Mouse (Mus musculus): ENCODE data around the gene Rac1.
"Not testable (repeated sequence)": the region's sequence is repeated elsewhere in the genome, so short reads cannot be mapped to it uniquely, and the experiment has no call there.

The Rac1 gene

GRCm38 (mm10) chr5:143505056-143505455 lies 22.8 kb downstream of the Rac1 start:
- H3K4me3 ChIP-seq (replicated peaks; ENCODE audit: low read length) = no peak overlapping the region
- H3K9me3 ChIP-seq (ENCODE audit: low read length) = no peaks in the 10 kb centered on the region
- peaks cover 70% of the 10 kb centered on the region for H3K36me3 ChIP-seq (ENCODE audit: insufficient read depth, low read length)
- H3K27me3 ChIP-seq (ENCODE audit: insufficient read depth, low read length) = no peaks in the 10 kb centered on the region
- TF ChIP-seq POU5F1 (IDR thresholded peaks at IDR 0.05; ENCODE audit: borderline replicate concordance, low read length) = no peak
- TF ChIP-seq NANOG (IDR thresholded peaks at IDR 0.05; ENCODE audit: borderline replicate concordance, low read length) = no peak
- no peak for TF ChIP-seq CTCF (conservative IDR thresholded peaks at IDR 0.05; ENCODE audit: low read length)
- H3K4me1 ChIP-seq (replicated peaks; ENCODE audit: low read depth, low read length) = peaks cover 47% of the 10 kb centered on the region

GRCm38 (mm10) chr5:143504453-143504852 lies 23.4 kb downstream of the Rac1 start:
- Histone ChIP-seq H3K4me3 (replicated peaks; ENCODE audit: low read length) (no peak overlapping the region), H3K4me1 (replicated peaks; ENCODE audit: low read depth, low read length) (peaks cover 47% of the 10 kb centered on the region), H3K36me3 (ENCODE audit: insufficient read depth, low read length) (peaks cover 64% of the 10 kb centered on the region), H3K9me3 (ENCODE audit: low read length) (no peaks in the 10 kb centered on the region), H3K27me3 (ENCODE audit: insufficient read depth, low read length) (no peaks in the 10 kb centered on the region)
- peak; percentile 73 for TF ChIP-seq CTCF (conservative IDR thresholded peaks at IDR 0.05; ENCODE audit: low read length)
- TF ChIP-seq NANOG (IDR thresholded peaks at IDR 0.05; ENCODE audit: borderline replicate concordance, low read length) = no peak
- no peak for TF ChIP-seq POU5F1 (IDR thresholded peaks at IDR 0.05; ENCODE audit: borderline replicate concordance, low read length)

DNA sequence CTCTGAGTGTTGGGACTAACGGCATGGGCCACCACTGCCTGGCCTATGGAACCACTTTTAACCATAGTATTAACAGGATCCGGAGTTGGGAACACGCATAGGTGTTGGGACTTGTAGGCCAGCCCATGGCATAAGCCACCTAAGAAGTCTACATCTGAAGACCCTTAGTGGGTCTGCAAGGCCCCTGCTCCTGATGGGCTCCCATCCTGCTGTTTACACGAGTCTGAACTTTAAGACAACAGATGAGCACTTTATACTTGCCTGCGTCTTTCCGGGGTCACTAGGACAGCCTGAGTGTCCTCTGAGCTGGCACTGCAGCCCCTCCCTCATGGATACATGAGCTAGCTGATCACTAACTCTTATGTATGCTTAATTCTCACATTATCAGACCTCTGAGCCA lies 24.1 kb downstream of the Rac1 start:
- Histone ChIP-seq H3K9me3 (ENCODE audit: low read length) (no peaks in the 10 kb centered on the region), H3K27me3 (ENCODE audit: insufficient read depth, low read length) (no peaks in the 10 kb centered on the region), H3K4me3 (replicated peaks; ENCODE audit: low read length) (no peak overlapping the region), H3K36me3 (ENCODE audit: insufficient read depth, low read length) (peaks cover 57% of the 10 kb centered on the region), H3K4me1 (replicated peaks; ENCODE audit: low read depth, low read length) (peaks cover 47% of the 10 kb centered on the region)
- no peak for TF ChIP-seq NANOG (IDR thresholded peaks at IDR 0.05; ENCODE audit: borderline replicate concordance, low read length)
- no peak for TF ChIP-seq CTCF (conservative IDR thresholded peaks at IDR 0.05; ENCODE audit: low read length)
- no peak for TF ChIP-seq POU5F1 (IDR thresholded peaks at IDR 0.05; ENCODE audit: borderline replicate concordance, low read length)

DNA sequence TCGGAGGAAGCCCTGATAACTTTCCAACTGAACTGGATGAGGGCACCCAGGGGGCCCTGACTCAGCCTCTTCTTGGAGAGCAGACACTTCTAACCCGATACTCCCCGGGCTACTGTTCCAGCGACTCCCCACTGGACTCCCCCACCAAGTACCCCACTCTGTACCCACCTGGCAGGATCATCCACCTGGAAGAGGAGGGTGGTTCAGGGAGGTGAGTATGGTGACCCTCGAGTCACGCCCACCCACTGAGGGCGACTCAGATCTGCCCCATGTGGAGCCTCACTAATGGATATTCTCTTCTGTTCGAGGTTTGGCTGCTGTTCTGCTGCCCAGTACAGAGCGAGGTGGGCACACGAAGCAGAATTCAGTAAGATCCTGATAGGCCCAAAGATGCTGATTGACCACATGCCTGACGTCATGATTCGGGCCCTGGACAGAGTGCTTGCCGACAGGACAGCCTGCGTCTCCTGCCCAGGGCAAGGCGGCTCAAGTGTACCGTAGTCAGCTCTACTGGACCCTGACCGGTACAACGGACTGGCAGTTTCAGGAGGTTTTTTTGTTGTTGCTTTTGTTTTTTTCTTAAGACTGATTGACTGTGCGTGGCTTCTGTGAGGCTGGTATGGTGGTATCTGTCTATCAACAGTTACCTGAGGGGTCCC lies 24.8 kb downstream of the Rac1 start:
- H3K36me3 ChIP-seq (ENCODE audit: insufficient read depth, low read length) = peaks cover 49% of the 10 kb centered on the region
- TF ChIP-seq NANOG (IDR thresholded peaks at IDR 0.05; ENCODE audit: borderline replicate concordance, low read length) (no peak), CTCF (conservative IDR thresholded peaks at IDR 0.05; ENCODE audit: low read length) (no peak), POU5F1 (IDR thresholded peaks at IDR 0.05; ENCODE audit: borderline replicate concordance, low read length) (no peak)
- no peaks in the 10 kb centered on the region for H3K9me3 ChIP-seq (ENCODE audit: low read length)
- H3K4me3 ChIP-seq (replicated peaks; ENCODE audit: low read length) = no peak overlapping the region
- no peaks in the 10 kb centered on the region for H3K27me3 ChIP-seq (ENCODE audit: insufficient read depth, low read length)
- H3K4me1 ChIP-seq (replicated peaks; ENCODE audit: low read depth, low read length) = peaks cover 43% of the 10 kb centered on the region

DNA sequence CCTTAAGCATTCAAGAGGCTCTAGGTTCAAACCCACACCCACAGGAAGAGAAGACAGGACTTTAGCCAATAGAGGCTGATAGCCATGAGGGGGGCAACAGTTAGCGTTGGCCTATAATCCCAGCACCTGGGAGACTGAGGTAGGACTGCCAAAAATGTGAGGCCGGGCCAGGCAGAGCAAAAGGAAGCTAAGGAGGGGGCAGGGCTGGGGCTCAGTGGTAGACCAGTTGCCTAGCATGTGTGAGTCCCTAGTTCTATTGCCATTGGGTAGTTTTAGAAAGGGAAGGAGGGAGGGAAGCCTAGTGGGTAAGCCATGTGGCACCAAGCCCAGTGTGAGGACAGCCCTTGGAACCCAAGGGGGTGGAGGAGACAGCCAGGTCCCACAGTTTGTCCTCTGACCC lies 26.2 kb downstream of the Rac1 start:
- Histone ChIP-seq H3K27me3 (ENCODE audit: insufficient read depth, low read length) (no peaks in the 10 kb centered on the region), H3K4me3 (replicated peaks; ENCODE audit: low read length) (no peak overlapping the region), H3K4me1 (replicated peaks; ENCODE audit: low read depth, low read length) (peaks cover 38% of the 10 kb centered on the region), H3K36me3 (ENCODE audit: insufficient read depth, low read length) (peaks cover 36% of the 10 kb centered on the region), H3K9me3 (ENCODE audit: low read length) (no peaks in the 10 kb centered on the region)
- TF ChIP-seq CTCF (conservative IDR thresholded peaks at IDR 0.05; ENCODE audit: low read length) = no peak
- no peak for TF ChIP-seq POU5F1 (IDR thresholded peaks at IDR 0.05; ENCODE audit: borderline replicate concordance, low read length)
- no peak for TF ChIP-seq NANOG (IDR thresholded peaks at IDR 0.05; ENCODE audit: borderline replicate concordance, low read length)

DNA sequence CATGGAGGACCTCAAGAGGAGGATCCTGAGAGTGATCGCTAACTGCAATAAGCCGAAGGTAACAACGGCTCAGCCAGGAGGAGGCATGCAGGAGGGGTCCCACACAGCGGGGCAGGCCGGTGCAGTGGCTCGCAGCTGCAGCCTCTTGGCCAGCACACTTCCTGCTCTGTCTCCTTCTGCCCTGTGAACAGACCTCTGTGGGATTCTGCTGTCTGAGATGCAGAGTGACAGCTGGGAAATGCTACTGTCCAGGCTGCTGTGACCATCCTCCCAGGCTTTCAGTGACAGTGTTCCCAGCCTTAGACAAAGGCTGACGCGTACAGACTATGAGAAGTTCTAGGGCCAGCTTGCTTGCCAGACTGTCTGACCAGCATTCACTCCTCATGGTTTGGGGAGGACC lies 26.7 kb downstream of the Rac1 start:
- peaks cover 31% of the 10 kb centered on the region for H3K36me3 ChIP-seq (ENCODE audit: insufficient read depth, low read length)
- 0 out of 2 replicates have a peak overlapping the region, but pooled peaks have one; percentile 10 for H3K4me3 ChIP-seq (replicated peaks; ENCODE audit: low read length)
- no peaks in the 10 kb centered on the region for H3K9me3 ChIP-seq (ENCODE audit: low read length)
- TF ChIP-seq NANOG (IDR thresholded peaks at IDR 0.05; ENCODE audit: borderline replicate concordance, low read length) = no peak
- TF ChIP-seq POU5F1 (IDR thresholded peaks at IDR 0.05; ENCODE audit: borderline replicate concordance, low read length) = no peak
- TF ChIP-seq CTCF (conservative IDR thresholded peaks at IDR 0.05; ENCODE audit: low read length) = no peak
- H3K27me3 ChIP-seq (ENCODE audit: insufficient read depth, low read length) = no peaks in the 10 kb centered on the region
- peaks cover 38% of the 10 kb centered on the region for H3K4me1 ChIP-seq (replicated peaks; ENCODE audit: low read depth, low read length)

DNA sequence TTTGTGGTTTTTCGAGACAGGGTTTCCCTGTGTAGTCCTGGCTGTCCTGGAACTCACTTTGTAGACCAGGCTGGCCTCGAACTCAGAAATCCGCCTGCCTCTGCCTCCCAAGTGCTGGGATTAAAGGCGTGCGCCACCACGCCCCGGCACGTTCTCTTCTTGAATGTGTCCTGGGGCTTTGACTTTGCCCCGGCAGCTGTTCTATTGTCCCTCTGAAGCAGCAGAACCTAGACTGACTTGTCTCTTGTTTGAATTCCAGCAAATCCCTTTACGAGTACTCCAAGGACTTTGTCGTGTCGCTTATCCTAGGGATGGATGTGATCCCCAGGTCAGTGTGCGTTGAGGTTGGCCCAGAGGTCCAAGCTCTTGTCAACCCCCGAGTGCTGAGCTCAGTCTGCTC lies 27.1 kb downstream of the Rac1 start:
- Histone ChIP-seq H3K36me3 (ENCODE audit: insufficient read depth, low read length) (peaks cover 26% of the 10 kb centered on the region), H3K4me3 (replicated peaks; ENCODE audit: low read length) (0 out of 2 replicates have a peak overlapping the region, but pooled peaks have one; percentile 10), H3K4me1 (replicated peaks; ENCODE audit: low read depth, low read length) (peaks cover 38% of the 10 kb centered on the region)
- H3K9me3 ChIP-seq (ENCODE audit: low read length); H3K27me3 ChIP-seq (ENCODE audit: insufficient read depth, low read length): not testable (repeated sequence)

- peaks cover 36% of the 10 kb centered on the region for H3K4me1 ChIP-seq (replicated peaks; ENCODE audit: low read depth, low read length)
- no peak overlapping the region for H3K4me3 ChIP-seq (replicated peaks; ENCODE audit: low read length)
- H3K9me3 ChIP-seq (ENCODE audit: low read length) = no peaks in the 10 kb centered on the region
- TF ChIP-seq POU5F1 (IDR thresholded peaks at IDR 0.05; ENCODE audit: borderline replicate concordance, low read length) (no peak), CTCF (conservative IDR thresholded peaks at IDR 0.05; ENCODE audit: low read length) (no peak), NANOG (IDR thresholded peaks at IDR 0.05; ENCODE audit: borderline replicate concordance, low read length) (no peak)
- H3K27me3 ChIP-seq (ENCODE audit: insufficient read depth, low read length) = no peaks in the 10 kb centered on the region
- peaks cover 16% of the 10 kb centered on the region for H3K36me3 ChIP-seq (ENCODE audit: insufficient read depth, low read length)
Observed at GRCm38 (mm10) chr5:143499686-143500085, 28.1 kb downstream of the Rac1 start.

DNA sequence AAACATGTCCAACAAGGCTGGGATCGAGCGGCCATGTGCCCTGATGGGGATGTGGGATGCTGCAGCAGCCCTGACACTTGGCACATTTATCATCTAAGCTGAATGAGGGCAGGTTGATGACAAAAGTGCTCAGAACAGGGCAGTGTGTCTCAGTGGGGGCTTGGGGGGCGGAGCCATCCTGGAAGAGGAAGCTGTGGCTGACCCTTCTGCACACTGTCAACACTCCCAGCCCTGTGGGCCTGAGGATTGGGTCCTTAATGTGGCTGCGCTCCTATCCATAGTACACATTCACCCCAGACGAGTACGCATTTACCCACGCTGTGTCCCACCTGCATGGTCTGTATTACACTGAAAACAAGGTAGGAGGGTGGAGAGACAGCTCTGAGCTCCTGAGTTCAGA lies 28.6 kb downstream of the Rac1 start:
- Histone ChIP-seq H3K4me1 (replicated peaks; ENCODE audit: low read depth, low read length) (peaks cover 35% of the 10 kb centered on the region), H3K9me3 (ENCODE audit: low read length) (no peaks in the 10 kb centered on the region), H3K4me3 (replicated peaks; ENCODE audit: low read length) (no peak overlapping the region), H3K36me3 (ENCODE audit: insufficient read depth, low read length) (peaks cover 13% of the 10 kb centered on the region), H3K27me3 (ENCODE audit: insufficient read depth, low read length) (no peaks in the 10 kb centered on the region)
- TF ChIP-seq NANOG (IDR thresholded peaks at IDR 0.05; ENCODE audit: borderline replicate concordance, low read length) (no peak), CTCF (conservative IDR thresholded peaks at IDR 0.05; ENCODE audit: low read length) (no peak), POU5F1 (IDR thresholded peaks at IDR 0.05; ENCODE audit: borderline replicate concordance, low read length) (no peak)

Measured in E14TG2a.4 (cell line).